Mouse (Mus musculus) heart, adult 2 months (tissue): ENCODE data around the gene Oscar. TPM values are rescaled to one million over a fixed set of nuclear protein-coding genes. Genes with fewer than 3 reads are reported as not detected.
"Not testable (repeated sequence)": the region's sequence is repeated elsewhere in the genome, so short reads cannot be mapped to it uniquely, and the experiment has no call there.

ENCODE experiments used
- DNase-seq, 2 experiments: peaks; one replicate each; pipeline ENCODE4 v3.0.0; 2021
- H3K27ac ChIP-seq: fragments of 200-600 bp; 2 replicates; pipeline ENCODE4 v1.8.1; 2022
- H3K27me3 ChIP-seq: fragments of 200-500 bp; 2 replicates; pipeline ENCODE4 v1.6.1; 2012; ENCODE audit warnings: mild to moderate bottlenecking, low read length, inconsistent platforms, mixed read lengths; ENCODE audit not compliant: control insufficient read depth, insufficient read depth
- H3K36me3 ChIP-seq: fragments of 200-500 bp; 2 replicates; pipeline ENCODE4 v1.6.1; 2012; ENCODE audit warnings: low read length, inconsistent platforms; ENCODE audit not compliant: control insufficient read depth, insufficient read depth
- H3K4me1 ChIP-seq: fragments of 200-500 bp; 2 replicates; pipeline ENCODE4 v1.6.1; 2011; ENCODE audit warnings: low read length; ENCODE audit not compliant: control insufficient read depth, insufficient read depth
- H3K4me3 ChIP-seq: fragments of 200-600 bp; 2 replicates; pipeline ENCODE4 v1.8.1; 2022
- H3K79me2 ChIP-seq: fragments of 200-500 bp; replicated peaks from 2 replicates; pipeline ENCODE4 v1.6.1; 2012; ENCODE audit warnings: mild to moderate bottlenecking, inconsistent platforms, low read length, moderate library complexity, mixed read lengths; ENCODE audit not compliant: control insufficient read depth, insufficient read depth
- H3K9ac ChIP-seq: fragments of 200-500 bp; 2 replicates; pipeline ENCODE4 v1.6.1; 2012; ENCODE audit warnings: low read depth, mild to moderate bottlenecking, control low read depth, inconsistent platforms, low read length, mixed read lengths
- CTCF ChIP-seq: fragments of 200-600 bp; IDR thresholded peaks from 2 replicates; pipeline ENCODE4 v1.8.1; 2022; ENCODE audit warnings: antibody characterized with exemption, mild to moderate bottlenecking, moderate library complexity
- EP300 ChIP-seq: fragments of 200-500 bp; IDR thresholded peaks from 2 replicates; pipeline ENCODE4 v1.6.1; 2011; ENCODE audit warnings: low read depth, low read length, control low read depth; ENCODE audit not compliant: insufficient read depth
- POLR2A ChIP-seq: fragments of 200-500 bp; IDR thresholded peaks from 2 replicates; pipeline ENCODE4 v1.6.1; 2011; ENCODE audit warnings: mild to moderate bottlenecking, low read depth, low read length, control low read depth; ENCODE audit not compliant: insufficient read depth
- WGBS: fragments of 180-500 bp; shearing (Covaris S2); methylation state at CpG from one replicate; pipeline ENCODE4 v1.1.7; 2018; 5-methylcytosine and 5-hydroxymethylcytosine counted together
- intact Hi-C: fragments of 180-260 bp; cut with DNase I; formaldehyde crosslinking; loops from one replicate; pipeline ENCODE4 v1.15.1; 2025
- polyA plus RNA-seq: library from polyadenylated mRNA; depleted of rRNA; stranded (reverse); fragments of >200 nt; gene quantifications from 2 replicates; pipeline ENCODE4 v1.2.3, GENCODE M21; 2012
- total RNA-seq, 2 experiments: library from RNA; stranded (reverse); gene quantifications; 2 replicates each; pipeline ENCODE4 v1.2.3; 2021

Oscar gene
- total and polyA plus RNA-seq, 3 experiments, result 0.21 to 0.45 TPM; not detected in 1

DNA sequence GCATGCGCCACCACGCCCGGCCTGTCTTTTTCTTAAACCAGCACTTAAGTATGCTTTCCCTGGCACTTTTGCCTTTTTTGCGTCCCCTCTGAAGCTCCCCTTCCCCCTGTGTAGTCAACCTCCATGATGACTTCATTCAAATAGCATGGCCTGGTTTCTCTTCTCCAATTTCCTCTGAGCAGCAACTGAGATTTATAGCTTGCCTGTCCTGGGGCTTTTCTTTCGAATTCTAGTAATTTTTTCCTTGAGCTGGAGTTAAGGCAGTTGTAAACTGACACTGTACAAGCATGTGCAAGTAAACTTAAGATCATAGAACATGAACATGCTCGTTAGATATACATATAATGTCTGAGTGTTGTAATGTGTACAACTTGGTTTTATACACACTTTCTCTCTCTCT, 8.6 kb downstream of the Oscar start:
- H3K9ac ChIP-seq, result no peak overlapping the region
- no peak overlapping the region for H3K27ac ChIP-seq
- peaks cover 6% of the 10 kb centered on the region for H3K4me1 ChIP-seq
- TF ChIP-seq EP300 (no peak), CTCF (no peak), POLR2A (no peak)
- no peak for DNase-seq
- H3K4me3 ChIP-seq, result no peak overlapping the region
- H3K27me3 ChIP-seq, result no peaks in the 10 kb centered on the region
- H3K36me3 ChIP-seq, result no peaks in the 10 kb centered on the region
- H3K79me2 ChIP-seq, result no peaks in the 10 kb centered on the region
- 81% methylated on average over 6 of the region's 6 CpGs for WGBS
- intact Hi-C loops, result loop anchor here (5.0 kb wide), 1 partner anchor 70 kb away; the partner anchor contains the start of gene Tmc4

DNA sequence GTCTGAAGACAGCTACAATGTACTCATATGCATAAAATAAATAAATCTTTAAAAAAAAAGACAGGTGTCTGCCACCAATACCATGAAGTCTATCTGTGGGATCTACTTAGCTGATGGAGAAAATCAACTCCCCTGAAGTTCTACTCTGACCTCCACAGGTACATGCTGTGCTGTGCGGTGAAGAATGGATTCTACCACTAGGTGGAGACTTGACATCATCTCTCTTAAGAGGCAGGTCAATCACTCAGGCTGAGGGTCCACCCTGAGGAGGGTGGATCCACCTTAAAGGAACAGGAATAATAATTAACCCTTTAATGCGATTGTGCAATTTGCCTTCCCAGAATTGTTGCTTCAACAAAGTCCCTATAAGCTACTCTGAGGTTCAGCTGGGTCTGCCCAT, 9.2 kb downstream of the Oscar start:
- no peak overlapping the region for H3K27ac ChIP-seq
- peaks cover 6% of the 10 kb centered on the region for H3K4me1 ChIP-seq
- intact Hi-C loops, result loop anchor here (5.0 kb wide), 1 partner anchor 71 kb away; the partner anchor contains the start of gene Tmc4
- DNase-seq, result no peak
- H3K79me2 ChIP-seq, result no peaks in the 10 kb centered on the region
- no peak overlapping the region for H3K9ac ChIP-seq
- H3K4me3 ChIP-seq, result no peak overlapping the region
- no peaks in the 10 kb centered on the region for H3K27me3 ChIP-seq
- TF ChIP-seq EP300 (no peak), CTCF (peak; percentile 71)
- WGBS, result 15% methylated on average over 2 of the region's 2 CpGs
- no peaks in the 10 kb centered on the region for H3K36me3 ChIP-seq

DNA sequence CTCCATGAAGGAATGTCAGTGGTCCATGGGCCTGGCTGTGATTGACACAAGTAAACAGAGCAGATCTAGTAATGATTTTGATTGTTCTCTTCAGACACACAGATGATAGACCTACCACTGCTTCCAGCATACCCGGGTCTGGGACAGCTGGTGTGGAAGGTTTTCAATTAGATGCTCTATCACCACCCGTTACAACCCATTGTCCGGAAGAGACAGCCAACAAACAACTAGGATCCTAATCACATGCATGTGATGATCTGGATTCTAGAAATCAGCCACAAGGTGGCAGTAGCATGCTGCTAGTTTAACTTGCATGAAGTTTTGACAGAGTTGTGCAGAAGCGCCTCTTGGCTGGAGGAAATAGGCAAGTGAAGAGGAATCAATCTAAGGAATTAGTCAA, 14.8 kb downstream of the Oscar start:
- H3K4me1 ChIP-seq, result no peaks in the 10 kb centered on the region; the same call in 1 of the 2 replicates
- H3K79me2 ChIP-seq, result no peaks in the 10 kb centered on the region
- intact Hi-C loops, result loop anchor here (5.0 kb wide), 1 partner anchor 379 kb away; no protein-coding TSS in a partner anchor
- TF ChIP-seq CTCF (peak; percentile 95), POLR2A (no peak), EP300 (no peak)
- DNase-seq, result peak; percentile 34 to 50
- H3K4me3 ChIP-seq, result no peak overlapping the region
- no peaks in the 10 kb centered on the region for H3K36me3 ChIP-seq
- no peak overlapping the region for H3K27ac ChIP-seq
- no peak overlapping the region for H3K9ac ChIP-seq
- H3K27me3 ChIP-seq, result no peaks in the 10 kb centered on the region
- WGBS, result 3% methylated on average over 4 of the region's 4 CpGs

DNA sequence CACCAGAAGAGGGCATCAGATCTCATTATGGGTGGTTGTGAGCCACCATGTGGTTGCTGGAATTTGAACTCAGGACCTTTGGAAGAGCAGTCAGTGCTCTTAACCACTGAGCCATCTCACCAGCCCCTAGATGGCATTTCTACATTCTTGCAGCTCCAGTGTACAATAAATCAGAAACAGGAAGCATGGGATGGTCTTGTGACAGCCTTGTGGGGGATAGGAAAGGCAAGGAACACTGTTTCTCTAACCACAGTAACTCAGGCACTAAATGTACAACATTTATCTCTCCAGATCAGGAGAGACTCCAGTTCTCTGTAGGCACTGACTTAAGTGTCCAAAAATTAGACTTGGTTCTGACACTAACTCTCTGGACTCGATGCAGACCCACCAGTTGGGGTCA, 18.2 kb downstream of the Oscar start:
- DNase-seq, H3K27me3 ChIP-seq, H3K36me3 ChIP-seq, H3K79me2 ChIP-seq, H3K9ac ChIP-seq, intact Hi-C loops, H3K4me3 ChIP-seq, H3K27ac ChIP-seq, H3K4me1 ChIP-seq: not testable (repeated sequence)
- WGBS, result 46% methylated on average over 1 of the region's 1 CpGs

DNA sequence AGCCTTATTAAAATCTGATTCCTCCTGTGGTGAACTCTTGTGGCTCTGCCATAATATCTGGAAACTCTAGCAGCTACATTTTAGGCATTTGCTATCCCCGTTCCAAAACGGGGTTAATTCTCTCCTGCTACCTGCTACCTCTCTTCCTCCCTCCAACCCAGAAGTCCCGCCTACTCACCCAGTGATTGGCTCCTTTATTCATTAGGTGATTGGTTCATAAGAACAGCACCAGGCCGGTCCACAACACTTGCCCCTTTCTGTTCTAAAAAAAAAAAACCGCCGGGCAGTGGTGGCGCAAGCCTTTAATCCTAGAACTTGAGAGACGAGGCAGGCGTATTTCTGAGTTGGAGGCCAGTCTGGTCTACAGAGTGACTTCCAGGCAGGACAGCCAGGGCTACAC, 20.8 kb downstream of the Oscar start:
- Histone ChIP-seq H3K9ac (no peak overlapping the region), H3K79me2 (no peaks in the 10 kb centered on the region), H3K4me3 (no peak overlapping the region), H3K4me1 (no peaks in the 10 kb centered on the region), H3K27me3 (no peaks in the 10 kb centered on the region), H3K27ac (no peak overlapping the region), H3K36me3 (no peaks in the 10 kb centered on the region)
- TF ChIP-seq CTCF (no peak), EP300 (no peak), POLR2A (no peak)
- 10% methylated on average over 9 of the region's 9 CpGs for WGBS
- intact Hi-C loops, result no loop called here
- DNase-seq, result peak in 1 of 2 experiments; percentile 9

DNA sequence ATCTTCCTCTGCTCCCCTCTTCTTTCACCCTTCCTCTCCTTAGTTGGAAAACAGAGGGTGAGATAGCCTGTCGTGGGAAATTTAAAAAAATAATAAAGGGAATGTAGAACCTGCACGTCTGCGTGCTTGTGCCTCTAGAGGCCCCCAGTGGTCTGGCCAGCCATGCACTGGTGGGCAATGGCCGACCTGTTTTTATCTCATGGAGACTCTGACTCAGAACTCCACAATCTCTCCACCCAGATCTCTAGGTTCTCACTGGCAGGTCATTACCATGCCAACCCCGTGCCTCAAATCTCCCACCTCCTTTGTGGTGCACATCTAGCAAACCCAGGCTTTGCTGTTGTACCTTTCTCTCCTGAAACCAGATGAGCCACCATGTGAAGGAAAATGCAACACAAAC, 21.3 kb downstream of the Oscar start:
- Histone ChIP-seq H3K79me2 (no peaks in the 10 kb centered on the region), H3K4me3 (no peak overlapping the region), H3K27ac (no peak overlapping the region), H3K9ac (no peak overlapping the region), H3K36me3 (no peaks in the 10 kb centered on the region), H3K4me1 (no peaks in the 10 kb centered on the region), H3K27me3 (no peaks in the 10 kb centered on the region)
- 7% methylated on average over 5 of the region's 5 CpGs for WGBS
- no peak for TF ChIP-seq EP300
- TF ChIP-seq CTCF, result no peak
- TF ChIP-seq POLR2A, result no peak
- intact Hi-C loops, result no loop called here
- DNase-seq, result no peak
